Mouse (Mus musculus) mouse trophoblast stem cell (cell line): Measurements from ENCODE around the gene Pik3cd.
"Not testable (repeated sequence)": the region's sequence is repeated elsewhere in the genome, so short reads cannot be mapped to it uniquely, and the experiment has no call there.

ENCODE experiments used
- in situ Hi-C, 2 experiments: fragments of 300-500 bp; cut with MseI, MboI; formaldehyde crosslinking; loops; 2 replicates in 1 of 2; 3 replicates in 1 of 2; pipeline ENCODE4 v1.15.1; 2025

The Pik3cd gene

DNA sequence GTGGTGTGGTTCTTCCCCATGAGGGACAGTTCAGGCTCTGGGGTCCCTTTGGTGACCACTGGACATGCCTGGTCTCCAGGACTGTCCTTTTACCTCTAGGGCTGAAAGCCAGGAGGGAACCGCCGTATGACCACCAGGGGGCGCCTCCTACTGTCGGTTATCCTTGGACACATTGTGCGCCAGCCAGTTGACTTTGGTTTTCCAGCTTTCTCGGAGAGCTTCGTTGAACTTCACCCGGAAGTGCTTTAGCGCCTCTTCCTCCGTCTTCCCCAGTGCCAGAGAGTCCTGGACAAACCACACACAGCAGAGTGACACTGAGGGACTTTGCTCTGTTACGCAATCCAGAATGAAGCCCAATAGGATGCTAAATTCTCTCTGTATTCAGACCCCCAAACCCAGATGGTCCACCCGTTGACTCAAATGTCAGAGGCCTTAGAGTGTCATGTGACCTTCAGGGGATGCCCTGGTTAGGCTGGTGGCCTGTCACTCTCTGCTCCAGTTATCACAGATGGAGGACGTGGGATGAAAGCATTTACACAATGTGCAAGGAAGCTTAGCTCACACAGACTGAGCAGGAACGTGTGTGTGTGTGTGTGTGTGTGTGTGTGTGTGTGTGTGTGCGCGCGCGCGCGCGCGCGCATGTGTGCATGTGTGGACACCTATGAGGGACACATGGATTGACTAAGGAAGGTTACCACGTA, 51.7 kb downstream of the Pik3cd start:
- in situ Hi-C loops = loop anchor here (5.0 kb wide), 1 partner anchor 62 kb away; no protein-coding TSS in a partner anchor

DNA sequence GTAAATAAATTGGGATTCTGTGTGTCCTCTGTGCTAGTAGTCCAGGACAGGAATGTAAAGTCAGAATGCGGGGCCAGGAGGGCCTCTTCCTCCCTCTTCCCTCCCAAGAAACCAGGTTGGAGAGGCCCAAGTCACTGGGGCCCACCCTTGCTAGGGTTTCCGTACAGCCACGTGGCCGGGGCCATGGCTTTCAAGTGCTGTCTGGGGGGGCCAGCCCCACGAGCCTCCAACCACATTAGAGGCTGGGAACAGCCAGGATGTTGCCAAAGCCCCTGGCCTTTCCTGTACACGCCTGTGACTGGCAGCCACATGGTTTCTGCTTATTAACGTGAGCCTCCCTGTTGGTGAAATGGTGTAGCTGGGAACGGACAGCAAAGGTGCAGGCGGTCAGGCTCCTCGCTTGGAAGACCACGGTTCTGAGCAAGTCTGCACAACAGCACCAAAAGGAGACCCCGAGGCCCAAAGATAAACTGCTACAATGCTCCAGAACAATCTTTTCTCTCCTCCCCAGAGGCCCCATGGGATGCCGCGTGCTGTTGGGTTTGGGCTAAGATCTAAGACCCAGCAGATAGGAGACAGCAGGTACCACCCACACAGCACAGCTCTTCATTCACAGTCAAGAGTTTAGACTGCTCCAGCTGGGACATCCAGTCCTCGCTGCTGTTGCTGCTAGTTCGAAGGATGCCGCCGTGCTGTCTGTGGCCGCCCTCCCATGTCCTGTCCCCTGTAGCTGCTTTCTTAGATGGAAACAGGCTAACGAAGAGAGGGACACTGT, 54.2 kb downstream of the Pik3cd start:
- in situ Hi-C loops = no loop called here

DNA sequence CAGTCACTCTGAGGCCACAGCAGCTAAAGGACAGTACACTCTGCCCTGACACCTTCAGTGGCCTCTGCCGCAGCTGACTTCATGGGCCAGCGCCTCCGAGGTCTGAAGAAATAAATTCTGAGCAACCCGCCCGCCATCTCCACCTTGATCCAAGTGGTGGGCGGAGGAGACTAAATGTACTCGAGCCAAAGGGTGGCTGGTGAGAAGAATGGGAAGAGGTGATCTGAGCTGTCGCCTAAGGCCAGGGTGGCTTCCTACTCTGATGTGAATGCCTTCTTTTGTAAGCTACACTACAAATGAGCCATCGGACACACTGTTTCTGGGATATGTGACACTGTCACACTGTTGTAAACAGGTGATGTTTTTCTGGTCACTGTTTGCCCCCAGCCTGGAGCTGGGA, 56.6 kb downstream of the Pik3cd start:
- in situ Hi-C loops = no loop called here

DNA sequence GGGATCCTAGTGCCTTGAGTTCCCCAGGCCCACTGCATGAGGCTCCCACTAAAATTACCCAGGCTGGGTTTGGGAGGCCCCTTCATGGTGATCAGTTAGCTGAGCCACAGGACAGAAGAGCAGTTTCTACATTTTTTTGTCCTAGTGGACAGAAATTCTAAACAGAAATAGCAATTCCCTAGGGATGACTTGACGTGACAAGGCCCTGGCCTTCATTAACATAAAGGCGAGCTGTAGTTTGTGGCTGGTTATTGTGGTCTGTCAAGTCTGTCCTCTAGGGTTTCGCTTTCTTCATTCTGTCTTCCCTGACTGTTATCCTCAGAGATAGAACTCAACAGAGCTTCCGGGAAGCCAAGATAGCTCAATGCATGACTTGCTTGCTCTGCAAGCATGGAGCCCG, 60.4 kb downstream of the Pik3cd start:
- in situ Hi-C loops = no loop called here

DNA sequence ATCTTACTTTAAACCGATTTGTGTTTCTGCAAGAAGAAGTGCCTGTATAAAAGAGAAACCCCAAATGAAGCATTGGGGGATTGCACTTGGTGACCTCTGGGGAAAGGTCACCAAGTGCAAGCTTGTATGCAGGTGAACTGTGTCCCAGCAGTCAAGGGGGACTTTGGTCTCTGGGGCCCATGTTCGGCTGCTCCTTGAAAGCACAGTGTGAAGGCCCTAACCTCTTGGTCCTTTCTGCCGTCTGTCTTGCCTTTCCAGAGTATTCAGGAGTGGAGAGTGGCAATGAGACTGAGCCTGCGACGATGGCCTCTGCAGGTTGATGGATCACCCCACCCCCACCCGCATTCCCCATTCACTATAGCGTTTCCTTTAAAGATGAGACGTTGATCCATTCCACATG, 61.0 kb downstream of the Pik3cd start:
- in situ Hi-C loops = no loop called here

DNA sequence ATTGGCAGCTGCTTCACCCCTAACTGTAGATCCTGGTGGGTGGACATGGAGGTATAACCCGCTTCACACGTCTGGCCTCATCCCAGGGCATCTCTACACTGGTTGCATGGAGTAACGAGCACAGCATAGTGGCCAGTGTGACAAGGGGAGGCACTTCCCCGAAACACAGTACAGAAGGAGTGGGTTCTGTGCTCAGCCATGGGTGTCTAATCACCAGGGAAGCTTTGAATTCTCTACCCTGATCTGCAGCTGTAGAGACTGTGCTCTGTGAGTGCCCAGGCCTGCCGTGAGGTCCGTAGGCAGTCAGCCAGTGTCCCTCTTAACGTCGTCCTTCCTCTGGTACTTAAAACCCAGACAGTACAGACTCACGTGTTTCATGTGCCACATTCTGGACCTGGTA, 61.5 kb downstream of the Pik3cd start:
- in situ Hi-C loops = no loop called here

DNA sequence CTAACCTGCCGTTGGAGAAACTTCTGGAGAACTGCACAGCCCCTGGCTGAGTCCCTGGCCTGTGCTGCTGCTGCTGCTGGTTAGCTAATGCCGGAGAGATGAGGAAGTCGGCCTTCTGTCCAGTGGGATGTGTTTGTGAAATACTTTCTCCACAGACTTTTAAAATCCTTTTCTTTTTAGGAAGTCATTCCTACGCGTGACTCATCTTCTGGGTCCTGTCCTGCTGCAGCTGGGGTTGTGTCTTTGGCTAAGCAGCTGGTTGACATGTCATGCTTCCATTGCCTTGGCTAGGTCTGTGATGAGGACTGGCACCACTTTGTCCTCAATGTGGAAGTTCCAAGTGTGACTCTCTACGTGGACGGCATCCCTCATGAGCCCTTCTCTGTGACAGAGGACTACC, 64.4 kb downstream of the Pik3cd start:
- in situ Hi-C loops = no loop called here

DNA sequence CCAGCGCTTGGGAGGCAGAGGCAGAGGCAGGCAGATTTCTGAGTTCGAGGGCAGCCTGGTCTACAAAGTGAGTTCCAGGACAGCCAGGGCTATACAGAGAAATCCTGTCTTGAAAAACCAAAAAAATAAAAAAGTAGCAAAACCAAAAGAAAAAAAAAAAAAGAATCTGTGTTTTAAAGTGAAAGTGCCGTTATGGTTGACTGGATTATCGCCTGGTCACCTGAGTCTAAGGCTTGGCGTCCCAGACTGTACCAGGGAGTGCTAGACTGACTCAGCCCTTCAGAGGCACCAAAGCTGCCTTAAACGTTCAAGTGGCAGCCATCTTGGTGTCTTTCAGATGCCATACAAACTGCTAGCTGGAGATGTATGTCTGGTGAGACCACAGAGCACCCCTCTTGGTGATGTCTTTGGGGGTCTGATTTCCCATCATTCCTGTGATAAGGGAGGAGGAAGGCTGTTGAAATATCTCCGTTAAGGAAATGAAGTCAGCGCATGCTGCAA, 66.4 kb downstream of the Pik3cd start:
- in situ Hi-C loops = no loop called here

DNA sequence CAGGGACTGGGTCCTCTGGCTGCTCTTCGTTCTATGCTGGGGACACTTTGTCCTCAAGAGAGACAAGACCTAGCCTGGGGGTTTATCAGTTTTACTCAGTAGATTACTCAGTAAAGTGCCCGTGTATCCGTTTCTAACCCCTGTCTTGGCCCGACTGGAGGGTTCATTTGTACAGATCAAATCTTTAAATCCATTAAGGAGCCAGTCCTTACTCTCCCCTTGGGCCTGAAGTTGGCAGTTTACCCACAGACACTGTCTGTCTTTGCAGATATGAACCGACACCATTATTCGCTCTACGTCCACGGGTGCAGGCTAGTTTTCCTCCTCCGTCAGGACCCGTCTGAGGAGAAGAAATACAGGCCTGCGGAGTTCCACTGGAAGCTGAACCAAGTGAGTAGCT, 67.4 kb downstream of the Pik3cd start:
- in situ Hi-C loops = no loop called here

DNA sequence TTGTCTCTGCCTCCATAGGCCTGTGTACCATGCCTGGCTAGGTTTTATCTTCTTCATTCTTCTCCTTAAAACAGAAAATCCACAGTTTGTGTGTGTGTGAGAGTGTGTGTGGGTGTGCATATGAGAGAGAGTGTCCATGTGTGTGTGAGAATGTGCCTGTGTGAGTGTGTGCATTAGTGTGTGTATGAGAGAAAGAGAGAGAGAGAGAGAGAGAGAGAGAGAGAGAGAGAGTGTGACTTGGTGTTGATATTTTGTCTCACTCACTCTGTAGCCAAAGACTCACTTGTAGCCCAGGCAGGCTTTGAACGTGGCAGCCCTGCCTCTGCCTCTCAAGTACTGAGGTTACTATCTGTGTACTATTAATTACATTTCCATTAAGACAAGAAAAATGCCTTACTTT, 68.2 kb downstream of the Pik3cd start:
- in situ Hi-C loops = no loop called here

DNA sequence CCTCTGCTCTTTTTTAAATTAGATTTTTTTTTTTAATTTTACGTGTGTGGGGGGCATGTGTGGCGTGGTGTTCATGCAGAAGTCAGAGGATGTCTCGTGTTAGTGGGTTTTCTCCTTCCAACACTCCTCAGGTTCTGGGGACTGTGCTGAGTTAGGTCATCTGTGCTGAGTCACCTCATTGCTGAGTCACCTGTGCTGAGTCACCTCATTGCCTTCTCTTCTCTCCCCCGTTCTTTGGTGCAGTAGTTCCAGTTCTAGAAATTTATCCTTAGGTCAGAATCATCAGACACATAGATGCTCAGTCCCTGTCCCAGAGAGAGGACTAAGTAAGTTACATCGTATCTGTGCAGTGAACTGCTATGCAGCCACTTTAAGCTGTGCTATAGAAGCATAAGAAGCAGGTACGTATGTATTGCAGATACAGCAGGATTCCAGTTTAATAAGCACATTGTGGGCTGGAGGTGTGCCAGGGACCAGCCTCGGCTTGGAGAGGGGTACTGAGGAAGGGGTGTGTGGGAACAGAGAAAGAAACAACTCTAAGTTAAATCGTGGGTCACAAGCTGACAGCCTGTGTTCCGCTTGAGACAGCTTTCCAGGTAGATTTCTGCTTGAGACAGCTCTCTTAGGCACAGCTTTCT, 69.6 kb downstream of the Pik3cd start:
- in situ Hi-C loops = no loop called here

DNA sequence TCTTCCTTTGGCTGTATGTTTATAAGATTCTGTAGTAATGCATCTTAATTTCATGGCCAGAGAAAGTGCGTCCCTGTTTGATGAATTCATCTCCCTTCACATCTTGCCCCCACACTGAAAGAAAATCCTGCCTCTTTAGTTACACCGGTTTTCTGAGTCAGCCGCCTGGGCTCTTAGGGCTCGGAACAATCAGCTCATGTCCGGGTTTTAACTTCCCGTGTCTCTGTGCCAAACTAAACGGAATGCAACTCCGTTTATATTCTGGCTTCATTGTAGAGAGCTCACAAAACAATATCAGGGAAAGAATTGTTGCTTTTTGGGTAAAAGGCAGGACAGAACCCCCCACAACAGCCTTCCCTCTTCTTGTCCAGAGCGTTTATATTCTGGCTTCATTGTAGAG, 73.6 kb downstream of the Pik3cd start:
- in situ Hi-C loops = no loop called here

DNA sequence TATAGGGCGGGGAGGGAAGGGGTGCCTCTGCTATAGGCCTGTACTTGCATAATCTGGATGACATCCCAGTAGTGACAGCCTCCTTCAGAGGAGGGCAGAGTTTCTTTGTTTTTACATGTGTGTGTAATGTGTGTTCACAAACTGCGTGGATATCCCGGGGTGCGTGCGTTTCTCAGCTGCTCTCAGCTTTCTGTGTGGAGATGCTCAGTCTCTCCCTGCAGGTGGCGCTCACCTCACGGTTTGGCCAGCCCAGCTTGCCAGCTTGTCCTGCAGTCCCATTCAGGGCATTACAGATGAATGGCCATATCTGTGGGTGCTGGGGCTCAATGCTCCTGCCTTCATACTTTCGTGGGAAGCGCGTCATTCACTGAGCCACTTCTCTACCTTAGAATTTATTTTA, 74.0 kb downstream of the Pik3cd start:
- in situ Hi-C loops = no loop called here

DNA sequence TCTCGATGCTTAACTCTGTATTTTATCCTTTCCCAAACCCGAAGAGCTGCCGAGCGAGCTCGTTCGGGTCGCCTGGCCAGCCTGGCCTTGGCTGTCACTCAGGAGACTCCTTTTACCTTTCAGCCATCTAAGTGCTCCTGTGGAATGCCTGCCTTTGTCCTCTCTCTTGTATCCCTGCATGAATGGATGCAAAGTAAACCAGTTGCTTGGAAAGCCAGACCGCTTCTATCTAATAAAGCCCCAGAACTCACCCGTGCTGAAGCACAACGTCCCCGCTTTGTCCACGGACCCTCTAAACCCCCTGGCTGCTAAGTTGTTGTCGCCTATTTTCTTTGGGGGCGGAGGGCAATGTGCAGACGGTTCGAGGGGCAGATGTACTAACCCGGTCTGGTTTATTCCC, 75.6 kb downstream of the Pik3cd start:
- in situ Hi-C loops = no loop called here

DNA sequence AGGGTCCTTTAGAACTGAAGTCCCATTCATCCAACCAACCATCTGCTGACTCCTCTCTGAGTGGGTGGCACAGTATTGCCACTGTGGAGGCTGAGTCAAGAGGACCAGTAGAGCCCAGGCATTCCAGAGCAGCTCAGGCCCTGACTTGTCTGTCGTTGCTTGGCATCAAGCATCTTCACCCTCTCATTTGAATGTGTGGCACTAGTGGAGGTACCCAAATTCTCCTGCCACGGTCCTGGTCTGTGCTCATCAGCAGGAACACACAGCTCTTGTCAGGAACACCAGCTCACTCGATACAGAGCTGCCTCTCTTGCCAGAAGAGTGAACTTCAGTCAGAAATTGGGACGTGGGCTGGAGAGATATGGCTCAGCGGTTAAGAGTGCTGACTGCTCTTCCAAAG, 78.7 kb downstream of the Pik3cd start:
- in situ Hi-C loops = no loop called here

DNA sequence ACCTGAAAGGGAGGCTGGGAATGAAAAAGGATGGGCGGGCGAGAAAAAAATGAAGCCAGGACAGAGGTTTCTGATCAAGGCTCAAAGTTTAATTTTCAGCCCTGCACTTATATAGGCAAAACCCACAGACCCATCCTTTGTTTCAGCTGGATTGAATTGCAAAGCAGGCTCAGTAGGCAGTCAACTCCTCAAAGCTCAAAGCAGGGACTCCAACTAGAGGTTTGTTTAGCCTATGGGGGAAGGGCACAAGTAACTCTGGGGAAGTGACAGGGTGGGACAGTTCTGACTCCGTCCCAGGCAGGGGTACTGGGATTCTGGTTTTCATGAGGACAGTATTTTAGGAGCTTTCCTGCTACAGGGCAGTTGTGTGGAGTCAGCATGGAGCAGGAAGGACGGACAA, 81.1 kb downstream of the Pik3cd start:
- in situ Hi-C loops = no loop called here

DNA sequence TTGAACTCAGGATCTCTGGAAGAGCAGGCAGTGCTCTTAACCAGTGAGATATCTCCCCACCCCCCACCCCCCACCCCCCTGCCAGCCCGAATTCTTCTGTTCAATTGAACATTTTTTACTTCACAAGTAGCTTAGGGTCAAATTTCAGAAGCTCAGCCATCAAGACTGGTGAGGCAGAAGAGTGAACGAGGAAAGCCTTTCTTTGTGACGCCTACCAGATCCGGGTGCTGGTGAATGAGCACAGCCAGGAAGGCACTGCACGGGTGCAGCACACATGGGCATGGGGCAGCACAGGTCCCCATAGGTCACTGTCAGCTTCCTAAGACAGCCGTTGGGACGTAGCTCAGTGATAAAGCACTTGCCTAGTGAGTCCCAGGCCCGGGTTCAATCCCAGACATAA, 82.4 kb downstream of the Pik3cd start:
- in situ Hi-C loops = no loop called here

DNA sequence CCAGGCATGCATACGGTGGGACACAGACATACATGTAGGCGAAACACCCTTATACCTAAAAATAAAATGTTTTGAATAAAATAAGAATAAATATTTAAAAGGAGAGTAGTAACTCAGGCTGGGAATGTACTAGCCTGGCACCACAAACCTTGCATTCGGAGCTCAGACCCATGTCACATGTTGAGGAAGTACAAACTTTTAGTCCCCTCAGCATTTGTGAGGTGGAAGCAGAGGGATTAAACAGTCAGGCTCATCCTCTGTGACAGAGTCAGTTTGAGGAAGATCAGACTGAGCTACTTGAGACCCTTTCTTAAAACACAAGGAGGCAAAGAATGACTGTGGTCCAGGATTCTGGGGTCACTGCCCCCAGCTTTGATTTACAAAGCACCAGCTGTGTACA, 85.4 kb downstream of the Pik3cd start:
- in situ Hi-C loops = not testable (repeated sequence)

DNA sequence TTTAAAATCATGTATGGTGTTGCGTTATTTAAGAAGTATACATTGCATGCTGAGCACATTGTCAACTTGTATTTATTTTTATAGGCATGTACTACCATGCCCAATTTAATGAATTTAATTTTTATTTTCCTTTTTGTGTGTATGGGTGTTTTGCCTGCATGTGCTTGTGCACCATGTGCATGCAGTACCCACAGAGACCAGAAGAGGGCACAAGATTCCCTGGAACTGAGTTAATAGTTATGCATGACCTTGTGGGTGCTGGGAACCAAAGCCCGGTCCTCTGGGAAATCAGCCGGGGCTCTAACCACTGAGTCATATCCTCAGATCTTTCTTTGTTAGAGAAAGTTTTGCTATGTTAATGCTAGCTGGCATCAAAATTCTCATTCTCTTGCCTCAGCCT, 87.5 kb downstream of the Pik3cd start:
- in situ Hi-C loops = loop anchor here in 1 of 2 experiments (5.0 kb wide), 1 partner anchor 68 kb away; no protein-coding TSS in a partner anchor

DNA sequence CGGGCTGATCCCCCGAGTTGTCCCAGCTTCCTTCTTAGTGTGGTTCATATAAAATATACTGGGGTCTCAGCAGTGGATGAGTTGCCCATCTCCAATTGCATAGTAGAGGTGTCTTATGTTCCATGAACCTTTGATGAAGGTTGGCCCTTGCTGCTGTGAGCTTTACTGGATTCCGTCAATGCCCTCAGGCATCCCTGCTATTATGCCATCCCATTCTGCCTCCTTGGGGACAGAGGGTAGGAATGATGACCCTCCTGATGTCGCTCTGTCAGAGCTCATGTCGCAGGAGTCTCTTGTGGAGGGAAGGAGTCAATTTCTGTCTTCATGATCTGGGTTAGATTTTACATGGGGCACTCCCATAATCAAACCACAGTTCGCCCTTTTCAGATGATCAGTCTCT, 88.9 kb downstream of the Pik3cd start:
- in situ Hi-C loops = loop anchor here in 1 of 2 experiments (5.0 kb wide), 1 partner anchor 66 kb away; no protein-coding TSS in a partner anchor

DNA sequence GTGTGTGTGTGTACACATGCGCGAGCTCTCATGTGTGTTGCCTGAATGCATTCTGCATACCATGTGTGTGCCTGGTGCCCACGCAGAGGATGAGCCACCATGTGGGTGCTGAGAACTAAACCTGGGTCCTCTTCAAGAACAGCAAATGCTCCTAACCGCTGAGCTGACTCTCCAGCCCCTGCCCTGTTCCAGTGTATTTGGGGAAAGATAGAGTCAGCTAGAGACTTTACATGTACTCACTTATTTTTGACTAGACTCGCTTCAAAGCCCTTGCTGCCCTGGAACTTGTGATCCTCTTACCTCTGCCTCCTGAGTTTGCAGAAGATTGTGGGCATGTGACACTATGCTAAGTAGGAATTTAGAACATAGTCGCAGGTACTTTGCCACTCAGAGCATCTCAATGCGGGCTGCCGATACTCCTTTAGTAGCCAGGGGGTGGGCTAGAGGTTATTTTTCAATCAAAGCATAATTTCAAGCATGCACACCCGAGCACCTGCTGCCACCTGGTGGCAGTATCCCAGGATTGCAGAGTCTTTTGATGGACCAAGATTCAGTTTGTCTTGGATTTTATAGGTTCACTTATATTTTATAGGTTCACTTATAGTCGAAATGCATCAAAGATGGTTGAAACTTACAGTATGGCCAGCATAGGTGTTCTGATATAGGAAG, 90.9 kb downstream of the Pik3cd start:
- in situ Hi-C loops = loop anchor here in 1 of 2 experiments (5.0 kb wide), 1 partner anchor 64 kb away; no protein-coding TSS in a partner anchor
